Mouse (Mus musculus) liver, postnatal 0 days (tissue): ENCODE results near the gene Gm45140. TPM values are rescaled to one million over a fixed set of nuclear protein-coding genes. Genes with fewer than 3 reads are reported as not detected.
A peak's percentile ranks its signal among the peaks of the same experiment; 100 is the strongest.

Source experiments
- ATAC-seq: fragments of 200-750 bp; cut with Nextera tagmentation; 2 replicates; pipeline ENCODE4 v1.8.0; 2017; ENCODE audit warnings: mild to moderate bottlenecking, moderate library complexity
- DNase-seq: peaks from one replicate; pipeline ENCODE4 v3.0.0-alpha.2; 2016
- H3K27ac ChIP-seq: fragments of 300-500 bp; sonication (generic); 2 replicates; pipeline ENCODE4 v1.5.1; 2014; ENCODE audit warnings: antibody characterized with exemption, moderate library complexity, mild to moderate bottlenecking, low read depth
- H3K27me3 ChIP-seq: fragments of 300-500 bp; sonication (generic); 2 replicates; pipeline ENCODE4 v1.6.1; 2014; ENCODE audit warnings: low read length, control low read depth, mixed read lengths; ENCODE audit not compliant: insufficient read depth
- H3K36me3 ChIP-seq: fragments of 300-500 bp; sonication (generic); replicated peaks from 2 replicates; pipeline ENCODE4 v1.6.1; 2014; ENCODE audit warnings: mild to moderate bottlenecking, control low read depth, low read length, moderate library complexity, mixed read lengths; ENCODE audit not compliant: insufficient read depth
- H3K4me1 ChIP-seq: fragments of 300-500 bp; sonication (generic); 2 replicates; pipeline ENCODE4 v1.6.1; 2014; ENCODE audit warnings: antibody characterized with exemption, mild to moderate bottlenecking, control low read depth; ENCODE audit not compliant: insufficient read depth
- H3K4me2 ChIP-seq: fragments of 300-500 bp; sonication (generic); 2 replicates; pipeline ENCODE4 v1.6.1; 2014; ENCODE audit warnings: low read depth, mild to moderate bottlenecking, low read length, moderate library complexity, mixed read lengths
- H3K4me3 ChIP-seq: fragments of 300-500 bp; sonication (generic); 2 replicates; pipeline ENCODE4 v1.5.1; 2014; ENCODE audit warnings: low read depth, low read length
- H3K9ac ChIP-seq: fragments of 300-500 bp; sonication (generic); replicated peaks from 2 replicates; pipeline ENCODE4 v1.6.1; 2014; ENCODE audit warnings: mild to moderate bottlenecking, moderate library complexity
- H3K9me3 ChIP-seq: fragments of 300-500 bp; sonication (generic); 2 replicates; pipeline ENCODE4 v1.6.1; 2016; ENCODE audit warnings: mild to moderate bottlenecking, control low read depth, low read length, mixed read lengths
- CTCF ChIP-seq: sonication (generic); IDR thresholded peaks from 2 replicates; pipeline ENCODE4 v1.5.1; 2016; ENCODE audit warnings: antibody characterized with exemption, low read depth
- EP300 ChIP-seq: IDR thresholded peaks from 2 replicates; pipeline ENCODE4 v1.6.1; 2016; ENCODE audit warnings: antibody characterized with exemption, low read depth, mild to moderate bottlenecking
- WGBS: fragments of 180-500 bp; shearing (Covaris S2); extraction: QIAGEN DNeasy Blood & Tissue Kit; methylation state at CpG from one replicate; pipeline ENCODE4 v1.1.7; 2014; ENCODE audit not compliant: insufficient replicate concordance; 5-methylcytosine and 5-hydroxymethylcytosine counted together
- polyA plus RNA-seq: library from polyadenylated mRNA; unstranded; fragments of >200 nt; fragmentation: Nextera tagmentation; extraction: Ambion mirVana; gene quantifications from 2 replicates; pipeline ENCODE4 v1.2.1, GENCODE M21; 2015

The Gm45140 gene
- polyA plus RNA-seq, 1 experiment from 2014 or later = 2.8 TPM

GRCm38 (mm10) chr6:87850900-87851614, 15.5 kb upstream of the Gm45140 start, which contains the start of gene Cnbp:
TSS of gene Cnbp (minus strand) at chr6:87851106.
- ATAC-seq = peak; percentile 98
- Histone ChIP-seq H3K36me3 (peaks cover 23% of the 10 kb centered on the region), H3K9ac (peak within 1 kb of the TSS; percentile 100), H3K4me1 (peaks cover 28% of the 10 kb centered on the region), H3K27me3 (no peaks in the 10 kb centered on the region), H3K4me2 (peak within 1 kb of the TSS; percentile 94), H3K9me3 (no peaks in the 10 kb centered on the region), H3K27ac (peak within 1 kb of the TSS; percentile 99), H3K4me3 (peak within 1 kb of the TSS; percentile 99)
- under 1% methylated on average over 54 of the region's 55 CpGs for WGBS
- TF ChIP-seq CTCF = no peak
- TF ChIP-seq EP300 = no peak
- peak; percentile 99 for DNase-seq

GRCm38 (mm10) chr6:87850155-87850899, 14.7 kb upstream of the Gm45140 start:
- Histone ChIP-seq H3K27ac (peak overlapping the region; percentile 99), H3K4me1 (peaks cover 28% of the 10 kb centered on the region), H3K9ac (peak overlapping the region; percentile 100), H3K4me3 (peak overlapping the region; percentile 99), H3K27me3 (no peaks in the 10 kb centered on the region), H3K9me3 (no peaks in the 10 kb centered on the region), H3K36me3 (peaks cover 30% of the 10 kb centered on the region), H3K4me2 (peak overlapping the region; percentile 94)
- DNase-seq (peak; percentile 68), ATAC-seq (peak; percentile 59)
- WGBS = 2% methylated on average over 61 of the region's 73 CpGs
- no peak for TF ChIP-seq EP300
- TF ChIP-seq CTCF = no peak

DNA sequence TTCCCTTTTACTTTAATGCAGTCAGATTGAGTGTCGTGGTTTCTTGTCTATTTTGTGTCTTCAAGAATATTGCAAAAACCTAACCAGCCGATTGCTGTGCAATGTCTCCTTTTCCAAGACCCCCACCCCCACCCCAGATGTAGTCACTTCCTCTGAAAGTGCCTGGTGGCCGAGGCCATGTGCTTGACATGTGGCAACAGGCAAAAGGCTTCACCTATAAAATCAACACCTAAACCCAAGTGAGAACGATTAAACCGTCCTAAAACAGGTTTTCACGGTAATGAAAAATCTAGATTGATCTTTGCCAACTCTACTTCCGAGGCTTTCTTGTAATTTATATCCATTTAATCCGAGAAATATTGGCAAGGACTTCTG, 14.2 kb upstream of the Gm45140 start:
- no peaks in the 10 kb centered on the region for H3K27me3 ChIP-seq
- H3K4me3 ChIP-seq = peak overlapping the region; percentile 99
- DNase-seq = peak; percentile 67
- TF ChIP-seq EP300 (peak; percentile 32; the same call in 1 of the 2 replicates), CTCF (no peak)
- H3K9me3 ChIP-seq = no peaks in the 10 kb centered on the region
- H3K27ac ChIP-seq = peak overlapping the region; percentile 99
- WGBS = 0% methylated on average over 8 of the region's 8 CpGs
- H3K4me1 ChIP-seq = peaks cover 28% of the 10 kb centered on the region
- ATAC-seq = no peak
- H3K36me3 ChIP-seq = peaks cover 36% of the 10 kb centered on the region
- peak overlapping the region; percentile 94 for H3K4me2 ChIP-seq
- H3K9ac ChIP-seq = peak overlapping the region; percentile 100

DNA sequence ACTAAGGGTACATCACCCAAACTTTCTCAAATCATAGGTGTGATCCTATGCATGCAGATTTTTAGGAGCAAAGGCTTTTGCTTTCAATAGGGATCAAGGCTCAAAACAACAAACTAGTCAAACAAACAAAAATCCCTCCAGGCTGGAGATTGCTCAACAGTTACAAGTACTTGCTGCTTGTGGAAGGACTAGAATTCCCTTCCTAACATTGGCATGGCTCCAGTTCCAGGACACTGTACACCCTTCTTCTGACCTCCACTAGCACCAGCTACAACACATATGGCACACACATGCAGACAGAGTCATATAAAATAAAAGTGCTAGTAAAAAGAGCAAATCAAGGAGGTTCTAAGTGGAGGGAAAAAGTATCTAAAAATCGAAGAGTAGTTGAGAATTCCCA, 11.2 kb upstream of the Gm45140 start:
- Histone ChIP-seq H3K4me3 (0 out of 2 replicates have a peak overlapping the region, but pooled peaks have one; percentile 6), H3K4me2 (peak overlapping the region; percentile 94), H3K27me3 (no peaks in the 10 kb centered on the region), H3K9me3 (no peaks in the 10 kb centered on the region), H3K4me1 (peaks cover 28% of the 10 kb centered on the region), H3K9ac (peak overlapping the region; percentile 47), H3K27ac (0 out of 2 replicates have a peak overlapping the region, but pooled peaks have one; percentile 12), H3K36me3 (peaks cover 64% of the 10 kb centered on the region)
- TF ChIP-seq CTCF (no peak), EP300 (no peak)
- DNase-seq (no peak), ATAC-seq (no peak)
- WGBS = 60% methylated on average over 1 of the region's 1 CpGs

DNA sequence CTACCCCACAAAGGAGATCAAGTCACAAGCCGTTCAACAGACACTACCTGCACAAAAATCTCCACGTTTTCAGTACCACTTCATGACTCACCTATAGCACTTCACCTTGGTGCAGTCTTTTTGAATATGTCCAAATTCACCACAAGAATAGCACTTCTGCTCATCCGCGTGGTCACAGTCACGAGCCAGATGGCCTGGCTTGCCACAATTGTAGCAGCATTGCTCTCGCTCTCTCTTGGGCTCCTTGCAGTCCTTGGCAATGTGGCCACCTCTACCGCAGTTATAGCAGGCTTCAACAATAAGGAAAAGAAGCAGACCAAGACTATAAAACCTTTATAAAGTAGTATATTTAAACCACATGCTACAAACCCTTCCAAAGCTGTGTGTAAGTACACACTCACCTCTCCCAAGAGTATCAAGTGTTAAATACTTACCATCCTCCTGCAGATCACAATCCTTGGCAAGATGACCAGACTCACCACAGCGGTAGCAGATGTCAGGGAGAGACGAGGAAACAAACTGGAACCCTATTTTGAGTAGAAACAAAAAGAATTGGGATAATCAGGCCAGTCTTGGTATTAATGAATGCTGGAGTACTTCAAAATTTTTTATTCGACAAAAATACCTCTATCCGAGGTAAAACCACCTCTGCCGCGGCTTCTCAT, 9.6 kb upstream of the Gm45140 start:
- Histone ChIP-seq H3K9ac (no peak overlapping the region), H3K27me3 (no peaks in the 10 kb centered on the region), H3K27ac (no peak overlapping the region), H3K36me3 (peaks cover 68% of the 10 kb centered on the region), H3K9me3 (no peaks in the 10 kb centered on the region), H3K4me3 (no peak overlapping the region), H3K4me2 (no peak overlapping the region), H3K4me1 (peaks cover 21% of the 10 kb centered on the region)
- DNase-seq (no peak), ATAC-seq (no peak)
- 91% methylated on average over 13 of the region's 13 CpGs for WGBS
- no peak for TF ChIP-seq CTCF
- no peak for TF ChIP-seq EP300

DNA sequence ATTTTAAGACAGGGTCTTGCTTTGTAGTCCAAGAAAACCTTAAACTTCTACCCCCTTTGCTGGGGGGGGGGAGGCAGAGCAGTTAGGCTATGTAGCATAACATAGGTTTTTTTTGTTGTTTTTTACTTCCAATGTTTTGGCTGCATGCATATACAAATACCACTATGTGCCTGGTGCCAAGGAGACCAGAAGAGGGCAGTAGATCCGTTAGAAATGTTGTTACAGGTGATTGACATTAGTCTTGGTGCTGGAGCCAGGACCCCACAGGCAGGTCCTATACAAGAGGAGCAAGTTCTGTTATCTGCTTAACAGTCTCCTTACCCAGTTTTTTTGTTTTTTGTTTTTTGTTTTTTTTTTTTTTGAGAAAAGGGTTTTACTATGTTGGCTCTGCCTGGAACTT, 6.7 kb upstream of the Gm45140 start:
- Histone ChIP-seq H3K36me3 (peaks cover 54% of the 10 kb centered on the region), H3K4me1 (peaks cover 16% of the 10 kb centered on the region), H3K9me3 (no peaks in the 10 kb centered on the region), H3K27ac (no peak overlapping the region), H3K4me3 (no peak overlapping the region), H3K9ac (no peak overlapping the region), H3K4me2 (no peak overlapping the region), H3K27me3 (no peaks in the 10 kb centered on the region)
- no peak for ATAC-seq
- DNase-seq = no peak
- WGBS = 18% methylated on average over 1 of the region's 1 CpGs
- TF ChIP-seq CTCF (peak; percentile 52), EP300 (no peak)
